Mouse (Mus musculus): ENCODE results near the gene Fmnl2. TPM values are rescaled to one million over a fixed set of nuclear protein-coding genes. Genes with fewer than 3 reads are reported as not detected.

Fmnl2 gene
- polyA plus RNA-seq, 1 experiment from 2014 or later: 21.3 TPM

- WGBS: 89% methylated on average over 6 of the region's 6 CpGs
- DNase-seq (ENCODE audit: low spot score): no peak
Observed at GRCm38 (mm10) chr2:52974056-52974455, 116.4 kb downstream of the Fmnl2 start.

GRCm38 (mm10) chr2:52974776-52975175, 117.1 kb downstream of the Fmnl2 start:
- H3K9me3 ChIP-seq (replicated peaks; ENCODE audit: control insufficient read depth, low read length): no peaks in the 10 kb centered on the region
- no peak overlapping the region for H3K9ac ChIP-seq (ENCODE audit: low read length)
- no peaks in the 10 kb centered on the region for H3K36me3 ChIP-seq (ENCODE audit: control insufficient read depth, insufficient read depth, low read length)
- H3K4me3 ChIP-seq (ENCODE audit: low read depth, low read length): no peak overlapping the region
- peaks cover 13% of the 10 kb centered on the region for H3K4me1 ChIP-seq (ENCODE audit: control insufficient read depth, insufficient read depth, low read length)
- 90% methylated on average over 1 of the region's 1 CpGs for WGBS
- ATAC-seq: no peak
- H3K27ac ChIP-seq (ENCODE audit: low read depth, low read length): no peak overlapping the region
- H3K27me3 ChIP-seq (replicated peaks; ENCODE audit: control insufficient read depth, insufficient read depth, low read length): no peaks in the 10 kb centered on the region
- no peak overlapping the region for H3K4me2 ChIP-seq (ENCODE audit: low read length)
- no peak for DNase-seq (ENCODE audit: low spot score)

More at GRCm38 (mm10) chr2:52974056-52974455, 116.4 kb downstream of the Fmnl2 start:
- Histone ChIP-seq H3K9ac (ENCODE audit: low read length) (no peak overlapping the region), H3K27me3 (replicated peaks; ENCODE audit: control insufficient read depth, insufficient read depth, low read length) (no peaks in the 10 kb centered on the region), H3K4me3 (ENCODE audit: low read depth, low read length) (no peak overlapping the region), H3K9me3 (replicated peaks; ENCODE audit: control insufficient read depth, low read length) (no peaks in the 10 kb centered on the region), H3K4me2 (ENCODE audit: low read length) (no peak overlapping the region), H3K27ac (ENCODE audit: low read depth, low read length) (no peak overlapping the region), H3K4me1 (ENCODE audit: control insufficient read depth, insufficient read depth, low read length) (peaks cover 7% of the 10 kb centered on the region), H3K36me3 (ENCODE audit: control insufficient read depth, insufficient read depth, low read length) (no peaks in the 10 kb centered on the region)
- ATAC-seq: no peak

- Histone ChIP-seq H3K27me3 (replicated peaks; ENCODE audit: control insufficient read depth, insufficient read depth, low read length) (no peaks in the 10 kb centered on the region), H3K27ac (ENCODE audit: low read depth, low read length) (no peak overlapping the region), H3K4me3 (ENCODE audit: low read depth, low read length) (no peak overlapping the region), H3K4me2 (ENCODE audit: low read length) (no peak overlapping the region), H3K4me1 (ENCODE audit: control insufficient read depth, insufficient read depth, low read length) (peaks cover 16% of the 10 kb centered on the region), H3K9me3 (replicated peaks; ENCODE audit: control insufficient read depth, low read length) (no peaks in the 10 kb centered on the region), H3K36me3 (ENCODE audit: control insufficient read depth, insufficient read depth, low read length) (no peaks in the 10 kb centered on the region), H3K9ac (ENCODE audit: low read length) (no peak overlapping the region)
- ATAC-seq (no peak), DNase-seq (ENCODE audit: low spot score) (no peak)
- WGBS: 69% methylated on average over 6 of the region's 6 CpGs
Observed at GRCm38 (mm10) chr2:52977921-52978675, 120.4 kb downstream of the Fmnl2 start.

- Histone ChIP-seq H3K4me3 (ENCODE audit: low read depth, low read length) (no peak overlapping the region), H3K9ac (ENCODE audit: low read length) (no peak overlapping the region), H3K4me1 (ENCODE audit: control insufficient read depth, insufficient read depth, low read length) (peaks cover 16% of the 10 kb centered on the region), H3K36me3 (ENCODE audit: control insufficient read depth, insufficient read depth, low read length) (no peaks in the 10 kb centered on the region), H3K27ac (ENCODE audit: low read depth, low read length) (no peak overlapping the region), H3K27me3 (replicated peaks; ENCODE audit: control insufficient read depth, insufficient read depth, low read length) (no peaks in the 10 kb centered on the region), H3K9me3 (replicated peaks; ENCODE audit: control insufficient read depth, low read length) (no peaks in the 10 kb centered on the region), H3K4me2 (ENCODE audit: low read length) (no peak overlapping the region)
- DNase-seq (ENCODE audit: low spot score) (no peak), ATAC-seq (no peak)
- 85% methylated on average over 2 of the region's 2 CpGs for WGBS
Observed at GRCm38 (mm10) chr2:52978796-52979195, 121.1 kb downstream of the Fmnl2 start.

GRCm38 (mm10) chr2:52979280-52979763, 121.7 kb downstream of the Fmnl2 start:
- WGBS: 32% methylated on average over 4 of the region's 4 CpGs
- ATAC-seq: 0 out of 2 replicates have a peak, but pooled peaks have one; percentile 37

GRCm38 (mm10) chr2:52981126-52981525, 123.5 kb downstream of the Fmnl2 start:
- H3K9ac ChIP-seq (ENCODE audit: low read length): no peak overlapping the region
- DNase-seq (ENCODE audit: low spot score) (no peak), ATAC-seq (no peak)
- 91% methylated on average over 7 of the region's 7 CpGs for WGBS
- H3K36me3 ChIP-seq (ENCODE audit: control insufficient read depth, insufficient read depth, low read length): no peaks in the 10 kb centered on the region
- H3K4me1 ChIP-seq (ENCODE audit: control insufficient read depth, insufficient read depth, low read length): peaks cover 23% of the 10 kb centered on the region
- no peak overlapping the region for H3K4me2 ChIP-seq (ENCODE audit: low read length)
- no peaks in the 10 kb centered on the region for H3K9me3 ChIP-seq (replicated peaks; ENCODE audit: control insufficient read depth, low read length)
- no peaks in the 10 kb centered on the region for H3K27me3 ChIP-seq (replicated peaks; ENCODE audit: control insufficient read depth, insufficient read depth, low read length)
- H3K4me3 ChIP-seq (ENCODE audit: low read depth, low read length): no peak overlapping the region
- no peak overlapping the region for H3K27ac ChIP-seq (ENCODE audit: low read depth, low read length)

More at GRCm38 (mm10) chr2:52979280-52979763, 121.7 kb downstream of the Fmnl2 start:
- no peak overlapping the region for H3K27ac ChIP-seq (ENCODE audit: low read depth, low read length)
- H3K4me3 ChIP-seq (ENCODE audit: low read depth, low read length): no peak overlapping the region
- H3K9ac ChIP-seq (ENCODE audit: low read length): no peak overlapping the region
- peaks cover 16% of the 10 kb centered on the region for H3K4me1 ChIP-seq (ENCODE audit: control insufficient read depth, insufficient read depth, low read length)
- H3K9me3 ChIP-seq (replicated peaks; ENCODE audit: control insufficient read depth, low read length): no peaks in the 10 kb centered on the region
- peak; percentile 51 for DNase-seq (ENCODE audit: low spot score)
- no peaks in the 10 kb centered on the region for H3K36me3 ChIP-seq (ENCODE audit: control insufficient read depth, insufficient read depth, low read length)
- no peaks in the 10 kb centered on the region for H3K27me3 ChIP-seq (replicated peaks; ENCODE audit: control insufficient read depth, insufficient read depth, low read length)
- H3K4me2 ChIP-seq (ENCODE audit: low read length): no peak overlapping the region

GRCm38 (mm10) chr2:52981595-52981994, 123.9 kb downstream of the Fmnl2 start:
- WGBS: 94% methylated on average over 8 of the region's 8 CpGs
- no peak overlapping the region for H3K4me3 ChIP-seq (ENCODE audit: low read depth, low read length)
- no peak overlapping the region for H3K9ac ChIP-seq (ENCODE audit: low read length)
- H3K4me2 ChIP-seq (ENCODE audit: low read length): no peak overlapping the region
- DNase-seq (ENCODE audit: low spot score): no peak
- H3K9me3 ChIP-seq (replicated peaks; ENCODE audit: control insufficient read depth, low read length): no peaks in the 10 kb centered on the region
- H3K27me3 ChIP-seq (replicated peaks; ENCODE audit: control insufficient read depth, insufficient read depth, low read length): no peaks in the 10 kb centered on the region
- H3K36me3 ChIP-seq (ENCODE audit: control insufficient read depth, insufficient read depth, low read length): no peaks in the 10 kb centered on the region
- H3K4me1 ChIP-seq (ENCODE audit: control insufficient read depth, insufficient read depth, low read length): peaks cover 23% of the 10 kb centered on the region
- ATAC-seq: no peak
- no peak overlapping the region for H3K27ac ChIP-seq (ENCODE audit: low read depth, low read length)

- H3K9me3 ChIP-seq (replicated peaks; ENCODE audit: control insufficient read depth, low read length): no peaks in the 10 kb centered on the region
- DNase-seq (ENCODE audit: low spot score): no peak
- no peak overlapping the region for H3K9ac ChIP-seq (ENCODE audit: low read length)
- WGBS: 92% methylated on average over 3 of the region's 3 CpGs
- H3K4me2 ChIP-seq (ENCODE audit: low read length): no peak overlapping the region
- peaks cover 23% of the 10 kb centered on the region for H3K4me1 ChIP-seq (ENCODE audit: control insufficient read depth, insufficient read depth, low read length)
- no peak overlapping the region for H3K4me3 ChIP-seq (ENCODE audit: low read depth, low read length)
- H3K27ac ChIP-seq (ENCODE audit: low read depth, low read length): no peak overlapping the region
- no peak for ATAC-seq
- no peaks in the 10 kb centered on the region for H3K27me3 ChIP-seq (replicated peaks; ENCODE audit: control insufficient read depth, insufficient read depth, low read length)
- no peaks in the 10 kb centered on the region for H3K36me3 ChIP-seq (ENCODE audit: control insufficient read depth, insufficient read depth, low read length)
Observed at GRCm38 (mm10) chr2:52982502-52982901, 124.8 kb downstream of the Fmnl2 start.

GRCm38 (mm10) chr2:52984556-52984955, 126.9 kb downstream of the Fmnl2 start:
- Histone ChIP-seq H3K4me3 (ENCODE audit: low read depth, low read length) (no peak overlapping the region), H3K36me3 (ENCODE audit: control insufficient read depth, insufficient read depth, low read length) (no peaks in the 10 kb centered on the region), H3K27me3 (replicated peaks; ENCODE audit: control insufficient read depth, insufficient read depth, low read length) (no peaks in the 10 kb centered on the region), H3K9me3 (replicated peaks; ENCODE audit: control insufficient read depth, low read length) (no peaks in the 10 kb centered on the region), H3K27ac (ENCODE audit: low read depth, low read length) (no peak overlapping the region), H3K4me2 (ENCODE audit: low read length) (no peak overlapping the region), H3K4me1 (ENCODE audit: control insufficient read depth, insufficient read depth, low read length) (peaks cover 14% of the 10 kb centered on the region), H3K9ac (ENCODE audit: low read length) (no peak overlapping the region)
- ATAC-seq: no peak
- DNase-seq (ENCODE audit: low spot score): no peak
- WGBS: 86% methylated on average over 1 of the region's 1 CpGs
